Mouse (Mus musculus) layer of hippocampus, postnatal 10 days (tissue): Measurements from ENCODE around the gene Prn. TPM values are rescaled to one million over a fixed set of nuclear protein-coding genes. Genes with fewer than 3 reads are reported as not detected.
A peak's percentile ranks its signal among the peaks of the same experiment; 100 is the strongest.

Source experiments
- DNase-seq, 2 experiments: peaks; one replicate each; pipeline ENCODE4 v3.0.0; 2021; ENCODE audit warnings: low spot score in 2 of 2
- total RNA-seq, 2 experiments: library from RNA; stranded (reverse); gene quantifications; 2 replicates each; pipeline ENCODE4 v1.2.3; 2021

Prn gene
- total RNA-seq, 2 experiments from 2014 or later, result 0.64 TPM; not detected in 1

DNA sequence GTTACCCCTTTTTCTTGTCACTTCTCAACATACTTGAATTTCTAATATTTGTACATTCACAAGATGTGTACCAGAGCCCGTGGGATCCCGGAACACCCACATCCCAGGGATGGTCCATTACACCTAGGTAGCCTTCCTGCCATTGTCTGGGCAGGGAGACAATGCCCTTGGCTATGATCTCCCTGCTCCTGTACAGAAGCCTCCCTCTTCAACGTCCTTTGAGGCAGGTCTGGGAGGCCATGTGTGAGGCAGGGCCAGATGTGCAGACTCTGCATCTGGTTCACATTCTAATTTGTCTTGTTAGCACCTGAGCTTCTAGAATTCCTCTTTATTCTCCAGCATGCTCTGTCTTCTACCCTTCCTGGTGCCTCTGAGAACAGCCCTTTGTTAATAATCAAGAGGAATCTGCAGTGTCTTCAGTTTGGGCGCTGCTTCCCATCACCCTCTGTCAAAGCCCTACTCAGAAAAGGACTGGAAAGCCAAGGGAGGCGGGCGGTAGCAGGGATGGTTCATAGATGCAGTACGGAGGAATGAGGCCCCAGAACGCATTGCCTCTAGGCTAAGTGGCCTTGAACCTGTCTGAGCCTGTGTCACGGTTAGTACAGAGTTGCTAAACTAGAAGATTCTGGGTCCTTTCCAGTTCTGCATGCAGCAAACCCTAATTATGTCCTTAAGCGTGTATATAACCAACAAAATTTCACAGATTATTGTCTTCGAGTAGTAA, 39.3 kb downstream of the Prn start:
- peak; percentile 2 to 7 for DNase-seq

- peak; percentile 75 to 78 for DNase-seq
Observed at GRCm38 (mm10) chr2:131949767-131950597, 40.2 kb downstream of the Prn start.

- peak in 1 of 2 experiments; percentile 9 for DNase-seq
Observed at GRCm38 (mm10) chr2:131950598-131951095, 40.9 kb downstream of the Prn start, which contains the start of gene Prnd. Gene Prnd (plus strand): TSS chr2:131950861.

- DNase-seq, result peak in 1 of 2 experiments; percentile 20
Observed at GRCm38 (mm10) chr2:131952456-131952855, 42.7 kb downstream of the Prn start.

DNA sequence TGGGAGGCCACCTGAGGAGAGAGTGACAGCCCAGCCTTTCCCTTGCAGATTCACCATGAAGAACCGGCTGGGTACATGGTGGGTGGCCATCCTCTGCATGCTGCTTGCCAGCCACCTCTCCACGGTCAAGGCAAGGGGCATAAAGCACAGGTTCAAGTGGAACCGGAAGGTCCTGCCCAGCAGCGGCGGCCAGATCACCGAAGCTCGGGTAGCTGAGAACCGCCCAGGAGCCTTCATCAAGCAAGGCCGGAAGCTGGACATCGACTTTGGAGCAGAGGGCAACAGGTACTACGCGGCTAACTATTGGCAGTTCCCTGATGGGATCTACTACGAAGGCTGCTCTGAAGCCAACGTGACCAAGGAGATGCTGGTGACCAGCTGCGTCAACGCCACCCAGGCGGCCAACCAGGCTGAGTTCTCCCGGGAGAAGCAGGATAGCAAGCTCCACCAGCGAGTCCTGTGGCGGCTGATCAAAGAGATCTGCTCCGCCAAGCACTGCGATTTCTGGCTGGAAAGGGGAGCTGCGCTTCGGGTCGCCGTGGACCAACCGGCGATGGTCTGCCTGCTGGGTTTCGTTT, 43.3 kb downstream of the Prn start:
- DNase-seq, result peak in 1 of 2 experiments; percentile 24

DNA sequence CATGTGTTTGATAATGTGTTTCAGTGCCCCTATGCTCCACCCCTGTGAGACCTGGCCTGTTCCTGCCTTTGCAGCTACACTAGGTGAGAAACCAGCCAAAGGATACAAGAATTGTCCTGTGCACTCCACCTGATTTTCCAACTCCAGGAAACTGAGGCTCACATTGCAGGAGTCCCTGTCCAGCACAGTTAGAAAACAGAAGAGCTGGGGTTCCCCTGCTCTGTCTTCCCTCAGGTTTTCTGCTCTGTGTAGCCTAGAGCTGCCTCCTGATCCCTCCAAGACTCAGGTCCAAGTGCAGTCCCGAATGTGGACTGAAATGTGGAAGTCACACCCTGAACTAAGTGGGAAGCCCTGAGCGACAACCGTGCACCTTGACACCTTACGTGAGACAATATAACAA, 44.0 kb downstream of the Prn start:
- DNase-seq, result peak in 1 of 2 experiments; percentile 9

GRCm38 (mm10) chr2:131954835-131955234, 45.1 kb downstream of the Prn start:
- DNase-seq, result peak in 1 of 2 experiments; percentile 10

DNA sequence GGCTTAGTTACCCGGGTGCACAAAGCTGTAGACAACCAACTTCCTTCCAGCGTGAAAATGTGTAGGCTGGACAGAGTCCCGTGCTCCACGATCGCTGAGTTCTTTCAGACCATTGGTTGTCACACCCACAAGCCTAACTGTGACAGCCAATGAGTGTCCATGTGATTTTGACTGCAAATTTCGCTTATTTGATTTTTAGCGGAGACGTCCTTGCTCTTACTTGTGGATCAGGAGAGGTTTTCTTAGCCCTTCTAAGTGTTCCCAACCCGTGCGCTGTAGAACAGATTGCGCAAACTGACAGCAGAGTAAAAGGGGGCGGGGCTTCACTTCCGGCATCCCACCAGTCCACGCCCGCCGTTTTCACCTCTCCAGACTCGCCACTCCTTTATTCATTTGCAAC, 45.5 kb downstream of the Prn start:
- peak in 1 of 2 experiments; percentile 22 for DNase-seq

DNA sequence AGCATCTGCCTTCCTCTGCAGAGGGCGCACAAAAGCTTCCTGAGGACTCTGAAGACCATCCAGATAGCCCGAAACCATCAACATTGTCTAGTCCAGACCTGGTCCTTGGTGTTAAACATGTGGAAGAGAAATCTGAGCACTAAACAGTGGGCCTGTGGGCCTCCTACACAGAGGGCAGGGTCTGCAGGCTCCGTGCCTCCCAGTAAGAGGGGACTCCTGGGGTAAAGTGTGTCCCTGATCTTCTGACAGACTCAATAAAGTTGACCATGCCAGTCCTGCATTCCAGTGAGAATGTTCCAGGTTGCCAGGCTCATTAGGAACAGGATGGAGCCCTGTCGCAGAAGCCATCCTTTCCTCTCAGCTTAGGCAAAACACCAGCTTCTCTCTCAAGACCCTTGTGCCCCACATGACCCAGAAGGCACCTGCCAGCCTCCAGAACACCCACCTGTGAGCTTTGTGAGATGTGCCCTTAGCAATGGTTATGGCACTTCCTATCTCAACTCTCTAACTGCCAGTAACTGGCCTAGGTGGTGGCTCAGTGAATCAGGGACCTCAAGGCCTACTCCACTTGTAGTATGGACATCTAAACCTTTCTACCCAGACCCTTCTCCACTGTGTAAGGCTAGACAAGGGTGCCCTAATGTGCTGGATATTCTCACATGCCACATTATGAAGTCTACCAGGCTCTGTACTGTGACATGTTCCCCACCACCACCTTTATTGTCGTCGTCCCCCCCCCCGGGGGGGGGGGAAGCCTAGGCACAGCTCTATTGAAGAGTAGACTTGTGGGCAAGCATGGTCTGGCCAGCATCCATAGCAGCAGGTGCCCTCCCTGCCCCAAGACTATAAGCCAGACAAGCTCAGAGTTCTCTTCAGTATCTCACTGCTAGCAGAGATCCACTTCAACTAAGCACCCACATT, 46.8 kb downstream of the Prn start:
- peak in 1 of 2 experiments; percentile 5 for DNase-seq

DNA sequence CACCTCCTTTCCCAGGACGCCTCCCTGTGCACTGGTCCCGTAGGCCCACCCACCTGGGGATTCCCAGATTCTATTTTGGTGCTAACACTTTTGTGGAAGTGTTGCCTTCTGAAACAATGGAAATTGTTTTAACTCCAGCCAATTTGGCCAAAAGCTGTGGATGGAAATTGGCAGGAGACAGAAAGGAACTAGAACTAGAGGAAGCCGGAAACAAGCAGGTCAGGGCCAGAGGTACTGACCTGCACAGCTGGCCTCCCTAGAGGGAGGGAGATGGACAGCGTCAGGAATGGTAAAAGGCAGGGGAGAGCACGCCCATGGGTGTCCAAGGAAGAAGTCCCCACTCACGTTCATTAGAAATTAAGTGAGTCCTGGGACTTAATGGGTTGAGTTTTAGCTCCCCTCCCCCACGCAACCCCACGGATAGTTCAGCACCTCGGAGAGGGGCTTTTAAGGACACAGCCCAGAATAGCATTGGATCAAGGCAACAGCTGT, 48.0 kb downstream of the Prn start:
- peak in 1 of 2 experiments; percentile 7 for DNase-seq

DNA sequence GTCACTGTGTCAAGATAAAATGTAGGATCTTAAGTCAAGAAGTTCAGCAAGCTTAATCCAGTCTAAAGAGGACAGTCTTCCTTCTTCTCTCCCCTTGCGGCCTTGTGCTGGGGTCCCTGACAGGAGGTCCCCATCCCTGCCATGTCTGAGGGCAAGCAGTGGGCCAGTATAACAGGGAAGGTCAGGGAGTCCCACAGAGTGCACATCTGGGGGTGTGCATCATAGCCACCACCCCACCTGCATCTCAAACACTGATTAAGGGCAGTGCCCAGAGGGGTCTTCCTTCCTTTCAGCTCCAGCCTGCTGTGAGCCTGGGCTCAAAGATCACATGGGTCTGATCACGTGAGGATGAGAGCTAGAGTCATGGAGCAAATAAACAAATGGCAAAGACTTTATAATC, 51.9 kb downstream of the Prn start:
- DNase-seq, result peak in 1 of 2 experiments; percentile 2

- peak in 1 of 2 experiments; percentile 3 for DNase-seq
Observed at GRCm38 (mm10) chr2:131970597-131970996, 60.8 kb downstream of the Prn start.

- DNase-seq, result no peak
Observed at GRCm38 (mm10) chr2:131971098-131971497, 61.3 kb downstream of the Prn start.

DNA sequence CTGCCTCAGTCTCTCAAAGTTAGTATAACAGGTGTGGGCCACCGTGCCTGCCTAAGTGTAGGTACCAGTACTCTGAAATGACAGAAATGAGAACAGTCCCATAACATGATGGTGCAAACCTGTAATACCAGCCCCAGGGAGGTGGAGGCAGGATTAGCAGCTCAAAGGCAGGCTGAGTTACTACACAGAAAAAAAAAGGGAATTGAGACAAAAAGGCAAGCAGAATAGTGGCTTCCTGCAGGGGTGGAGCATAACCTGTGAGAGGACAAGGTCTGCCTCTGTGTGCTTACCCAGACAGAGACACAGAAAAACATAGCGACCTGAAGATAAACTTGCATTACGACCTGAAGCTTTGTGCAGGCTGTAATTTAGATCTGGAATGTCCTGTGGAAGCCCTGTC, 66.9 kb downstream of the Prn start:
- peak in 1 of 2 experiments; percentile 2 for DNase-seq

GRCm38 (mm10) chr2:131980866-131981265, 71.1 kb downstream of the Prn start:
- DNase-seq, result peak; percentile 4 to 10

GRCm38 (mm10) chr2:131982546-131983196, 72.9 kb downstream of the Prn start:
- peak; percentile 67 to 69 for DNase-seq

DNA sequence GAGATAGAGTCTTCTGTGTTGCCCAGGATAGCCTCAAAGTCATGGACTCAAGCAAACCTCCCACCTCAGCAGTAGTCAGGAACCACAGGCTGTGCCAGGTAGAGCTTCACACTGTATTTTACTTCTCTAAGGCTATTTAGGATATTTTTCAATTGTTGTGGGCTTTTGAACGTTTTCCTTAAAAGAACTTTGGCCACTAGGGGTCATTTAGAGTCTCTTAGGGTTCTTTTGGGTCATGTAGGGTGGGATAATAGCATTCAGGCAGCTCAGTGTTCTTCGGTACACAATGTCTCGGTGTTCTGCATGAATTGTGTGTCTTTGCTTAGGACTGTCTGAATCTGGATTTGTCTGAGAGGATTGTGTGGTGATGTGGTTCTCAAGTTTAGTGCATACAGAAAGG, 78.2 kb downstream of the Prn start:
- DNase-seq, result peak in 1 of 2 experiments; percentile 4

- DNase-seq, result peak in 1 of 2 experiments; percentile 6
Observed at GRCm38 (mm10) chr2:131988550-131988949, 78.8 kb downstream of the Prn start.

- no peak for DNase-seq
Observed at GRCm38 (mm10) chr2:131992487-131992886, 82.7 kb downstream of the Prn start.

DNA sequence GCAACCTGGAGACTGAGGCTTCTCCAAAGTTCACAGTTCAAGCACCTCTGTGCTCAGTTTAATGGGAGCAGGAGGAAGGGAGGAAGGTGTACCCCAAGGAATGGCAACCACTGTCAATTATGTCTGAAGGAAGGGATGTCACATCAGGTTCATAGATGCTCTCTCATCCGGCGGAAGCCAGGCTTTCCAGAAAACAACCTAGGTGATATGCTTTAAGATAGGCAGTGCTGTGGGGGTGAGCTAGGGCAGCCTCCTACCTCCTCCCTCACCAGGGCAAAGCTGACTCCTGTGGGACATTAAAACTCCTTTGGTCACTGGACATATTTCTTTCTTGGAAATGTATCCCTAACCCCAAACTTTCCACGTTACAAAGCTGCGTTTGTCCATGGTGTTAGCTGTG, 83.4 kb downstream of the Prn start:
- DNase-seq, result no peak
